Mouse (Mus musculus) cerebellum, postnatal 10 days (tissue): ENCODE measurements at regions not wholly inside any gene's neighbourhood (a gene's known extent, or its start where the extent isn't known, plus 50 kb on each side); places are given as distances from the start of the nearest gene placed in this dataset.

Experiments
- DNase-seq, 2 experiments: peaks; one replicate each; pipeline ENCODE4 v3.0.0; 2021; ENCODE audit warnings: mixed read lengths in 2 of 2

DNA sequence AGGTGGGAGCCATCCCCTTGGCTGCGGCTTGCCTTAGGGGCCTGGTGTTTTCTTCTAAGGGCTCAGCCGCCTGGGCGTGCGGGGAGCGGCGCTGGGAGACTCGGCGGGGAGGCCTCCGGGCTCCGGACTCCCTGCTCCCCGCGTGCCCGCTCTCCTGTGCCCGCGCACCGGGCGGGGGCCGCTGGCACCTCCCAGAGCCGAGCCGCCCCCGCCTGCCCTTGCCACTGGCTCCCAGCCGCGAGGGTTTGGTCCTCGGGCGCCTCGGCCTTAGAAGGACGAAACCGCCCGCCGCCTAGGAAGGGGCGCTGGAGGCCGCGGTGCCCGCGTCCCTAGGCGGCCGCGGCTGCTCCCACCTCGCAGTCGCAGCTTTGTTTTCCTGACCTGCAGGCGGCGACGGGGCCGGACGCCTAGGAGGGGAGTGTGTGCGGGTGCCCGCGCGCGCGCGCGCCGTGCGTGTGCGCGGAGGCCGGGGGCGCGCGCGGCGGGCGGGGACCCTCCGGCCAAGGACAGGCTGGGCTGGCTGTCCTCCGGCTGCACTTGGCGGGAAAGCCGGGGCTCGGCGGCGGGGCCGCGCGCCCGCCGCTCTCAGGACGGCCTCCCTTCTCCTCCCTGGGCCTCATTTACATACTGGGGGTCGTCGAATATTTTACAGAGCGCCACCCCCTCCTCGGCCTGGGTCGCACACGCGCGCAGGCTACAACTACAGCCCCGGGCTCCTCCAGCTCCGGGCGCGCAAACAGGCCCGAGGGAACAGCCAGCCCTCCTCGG lies 227.1 kb downstream of the Mef2c start:
- peak; percentile 94 for DNase-seq

DNA sequence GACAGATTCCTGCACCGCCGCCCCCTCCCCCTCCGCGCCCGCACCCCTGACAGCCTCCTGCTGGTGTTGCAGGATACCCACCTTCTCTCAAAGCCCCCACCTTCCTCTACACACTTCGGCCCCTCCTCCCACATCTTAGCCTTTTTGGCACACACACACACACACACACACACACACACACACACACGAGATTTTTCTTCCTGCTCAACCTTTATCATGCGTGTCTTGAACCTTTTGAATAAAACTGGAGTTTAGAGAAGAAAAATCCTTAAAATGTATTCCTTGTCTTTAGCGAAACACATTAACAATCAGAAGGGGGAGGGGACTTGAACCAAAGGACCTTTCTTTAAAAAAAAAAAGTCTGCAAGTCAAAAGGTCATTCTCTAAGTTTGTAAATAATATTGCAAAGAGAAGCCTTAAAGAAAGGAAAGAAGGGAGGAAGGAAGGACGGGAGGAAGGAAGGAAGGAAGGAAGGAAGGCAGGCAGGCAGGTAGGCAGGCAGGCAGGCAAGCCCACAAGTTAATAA lies 227.7 kb downstream of the Mef2c start:
- peak in 1 of 2 experiments; percentile 89 for DNase-seq

DNA sequence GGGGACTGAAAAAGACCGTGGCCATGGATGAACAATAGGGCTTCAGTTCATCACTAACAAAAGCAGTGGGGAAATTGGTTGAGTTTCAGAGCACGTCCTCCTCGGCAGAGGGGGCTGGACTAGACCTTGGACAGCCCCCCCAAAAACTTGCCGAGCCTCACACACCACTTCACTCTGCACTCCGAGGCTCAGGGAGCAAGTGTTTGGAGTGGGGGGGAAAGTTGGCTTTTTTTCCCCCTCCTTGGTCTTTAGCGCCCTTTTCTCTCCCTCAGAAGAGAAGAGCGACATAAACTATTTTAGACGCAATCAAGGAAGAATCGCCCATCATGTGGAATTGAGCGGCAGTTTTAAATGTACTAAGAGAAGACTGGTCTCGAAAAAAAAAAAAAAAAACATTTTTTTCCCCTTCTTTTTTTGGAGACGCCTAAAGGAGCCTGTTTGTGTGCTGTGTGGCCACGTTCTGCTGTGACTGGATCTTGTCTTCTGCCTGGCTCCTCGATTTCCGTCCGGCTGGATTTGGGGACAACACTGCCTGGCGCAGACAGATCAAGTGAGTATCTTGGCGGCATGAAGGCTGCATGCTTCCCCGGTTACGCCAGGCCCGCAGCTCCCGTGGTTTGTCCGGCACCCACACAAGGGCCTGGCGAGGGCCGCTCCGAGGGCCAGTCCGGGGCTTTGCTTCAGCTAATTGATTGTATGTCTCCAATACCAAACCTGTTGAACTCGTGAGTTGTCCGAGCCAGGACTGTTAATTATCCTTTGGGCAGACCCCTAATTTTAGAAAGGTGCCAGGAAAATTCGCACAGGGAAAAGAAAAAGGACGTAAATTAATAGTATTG lies 228.7 kb downstream of the Mef2c start:
- DNase-seq: peak; percentile 80 to 81

DNA sequence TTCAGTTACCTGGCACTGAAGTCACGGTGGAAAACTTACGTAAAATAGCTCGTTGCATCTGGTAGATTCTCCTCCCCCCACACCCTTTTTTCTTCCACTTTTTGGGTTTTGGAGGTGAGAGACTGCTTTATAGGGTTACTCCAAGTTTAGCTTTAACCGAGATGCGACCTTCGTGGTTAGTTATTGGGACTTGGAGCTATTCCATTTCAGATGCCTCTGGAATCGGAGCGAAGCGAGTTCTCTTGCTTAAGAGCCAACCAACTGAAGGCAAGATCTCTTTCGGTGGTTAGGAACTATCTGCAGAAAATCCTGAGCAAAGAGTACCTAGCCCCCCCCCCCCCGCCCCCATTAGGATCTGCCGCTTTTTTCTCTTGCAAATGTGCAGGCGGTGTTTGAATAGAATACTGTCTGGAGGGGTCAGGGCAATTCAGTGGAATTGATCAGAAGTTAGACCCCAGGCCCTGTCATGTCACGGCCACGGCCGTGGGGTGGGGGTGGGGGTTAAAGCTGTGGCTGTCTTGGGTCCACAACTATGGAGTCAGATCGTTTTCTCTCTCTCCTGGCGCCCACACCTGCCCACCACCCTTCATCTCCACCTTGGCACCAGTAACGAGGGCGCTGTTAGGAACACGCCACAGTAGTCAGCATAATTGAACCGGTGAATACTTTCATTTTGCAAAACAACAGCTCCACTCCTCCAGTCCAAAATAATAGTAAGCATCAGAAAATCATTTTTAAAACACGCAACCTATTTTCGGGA lies 229.6 kb downstream of the Mef2c start:
- DNase-seq: peak; percentile 79 to 81

DNA sequence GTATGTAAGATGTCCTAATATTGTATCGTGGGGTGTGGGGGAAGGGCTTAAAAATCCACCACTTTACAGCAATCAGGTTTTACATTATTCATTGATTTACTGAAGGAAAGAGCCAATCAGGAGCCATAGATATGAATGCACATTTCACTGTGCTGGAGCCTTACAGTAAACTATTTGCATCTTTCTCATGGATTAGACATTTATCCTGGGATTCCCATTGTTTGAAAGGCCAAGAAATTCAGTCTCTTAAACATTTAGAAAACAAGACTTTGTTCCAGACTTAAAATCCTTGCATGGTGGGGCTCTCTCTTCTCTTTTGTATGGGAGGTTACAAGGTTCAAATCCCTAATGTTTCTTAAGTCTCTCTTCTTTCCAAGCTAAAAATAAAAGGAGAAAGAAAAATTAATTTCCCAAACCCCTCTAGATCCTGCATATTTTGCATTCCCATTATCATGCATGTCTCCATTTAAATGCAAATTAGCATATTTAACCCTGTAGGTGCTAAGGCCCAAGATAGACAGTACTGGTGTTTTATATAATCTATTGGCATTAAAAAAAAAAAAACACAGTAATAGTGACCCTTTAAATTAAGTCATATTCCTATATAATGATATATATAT lies 230.3 kb downstream of the Mef2c start:
- DNase-seq: no peak

DNA sequence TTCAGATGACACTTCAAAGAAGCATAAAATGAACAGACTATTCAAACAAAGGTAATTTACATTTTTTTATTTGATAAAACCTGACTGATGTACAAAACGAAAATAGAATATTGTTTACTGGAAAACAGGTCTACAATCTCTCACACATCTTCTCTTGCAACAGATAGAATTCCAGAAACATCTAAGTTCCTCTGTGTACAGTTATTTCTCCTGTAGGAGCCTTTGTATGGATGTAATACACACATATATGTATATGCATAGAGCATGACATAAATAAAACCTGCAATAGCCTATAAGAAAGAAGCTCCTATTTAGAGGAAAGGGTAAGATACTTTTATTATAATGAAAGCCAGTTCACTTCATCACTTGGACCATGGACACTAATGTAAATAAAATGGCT lies 230.8 kb downstream of the Mef2c start:
- no peak for DNase-seq

DNA sequence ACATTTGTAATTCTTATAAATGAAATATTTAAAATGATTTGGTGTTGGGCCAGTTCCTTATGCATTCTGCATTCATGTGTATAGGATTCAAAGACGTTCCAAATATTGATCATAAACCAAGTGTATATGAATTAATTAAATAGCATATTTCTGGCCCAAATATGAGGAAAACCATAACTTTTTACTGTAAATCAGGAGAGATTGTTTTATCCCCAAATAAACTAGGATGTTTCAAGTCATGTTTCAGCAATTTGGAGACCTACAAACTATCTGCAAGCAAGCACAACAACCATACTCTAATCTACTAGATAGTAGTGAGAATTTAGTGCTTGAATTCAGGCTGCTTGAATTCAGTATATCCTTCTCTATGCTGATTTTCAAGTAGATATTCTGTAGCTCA lies 231.3 kb downstream of the Mef2c start:
- peak in 1 of 2 experiments; percentile 28 for DNase-seq

DNA sequence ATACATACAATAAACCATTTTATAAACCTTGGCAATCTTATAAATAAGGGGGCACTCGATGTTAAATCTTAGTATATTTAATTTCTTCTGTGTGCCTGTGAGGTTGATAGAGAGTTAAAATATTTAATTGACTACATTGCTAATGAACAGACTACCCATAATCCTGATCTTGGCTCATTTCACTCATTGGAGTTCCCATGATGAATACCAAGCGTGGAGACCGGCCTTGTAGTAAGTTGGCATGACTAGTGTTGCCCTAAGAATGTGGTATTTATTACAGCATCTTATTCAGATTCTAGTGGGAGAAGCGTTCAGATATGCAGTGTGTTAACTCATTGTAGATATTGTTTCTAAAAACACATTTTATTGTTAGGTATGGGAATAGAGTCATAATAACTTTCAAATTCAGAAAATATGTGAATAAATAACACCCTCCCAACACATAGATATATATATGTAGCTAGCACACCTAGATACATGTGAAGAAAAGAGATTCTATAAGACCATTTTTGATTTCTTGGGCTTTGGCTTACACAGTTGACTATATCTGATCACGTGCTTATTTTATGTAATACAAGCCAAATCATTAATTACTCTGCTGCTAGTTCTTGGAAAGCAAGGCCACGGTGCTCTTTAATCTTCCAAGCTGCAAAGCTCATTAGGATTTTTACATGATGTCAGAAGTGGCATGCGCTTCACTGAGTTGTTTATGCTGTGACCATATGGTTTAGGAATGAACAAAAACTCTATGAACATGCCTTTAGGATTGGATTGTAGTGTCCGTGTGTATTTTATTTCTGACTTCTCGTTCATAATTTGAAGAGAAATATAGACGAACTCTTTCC lies 232.0 kb downstream of the Mef2c start:
- peak; percentile 43 to 58 for DNase-seq

DNA sequence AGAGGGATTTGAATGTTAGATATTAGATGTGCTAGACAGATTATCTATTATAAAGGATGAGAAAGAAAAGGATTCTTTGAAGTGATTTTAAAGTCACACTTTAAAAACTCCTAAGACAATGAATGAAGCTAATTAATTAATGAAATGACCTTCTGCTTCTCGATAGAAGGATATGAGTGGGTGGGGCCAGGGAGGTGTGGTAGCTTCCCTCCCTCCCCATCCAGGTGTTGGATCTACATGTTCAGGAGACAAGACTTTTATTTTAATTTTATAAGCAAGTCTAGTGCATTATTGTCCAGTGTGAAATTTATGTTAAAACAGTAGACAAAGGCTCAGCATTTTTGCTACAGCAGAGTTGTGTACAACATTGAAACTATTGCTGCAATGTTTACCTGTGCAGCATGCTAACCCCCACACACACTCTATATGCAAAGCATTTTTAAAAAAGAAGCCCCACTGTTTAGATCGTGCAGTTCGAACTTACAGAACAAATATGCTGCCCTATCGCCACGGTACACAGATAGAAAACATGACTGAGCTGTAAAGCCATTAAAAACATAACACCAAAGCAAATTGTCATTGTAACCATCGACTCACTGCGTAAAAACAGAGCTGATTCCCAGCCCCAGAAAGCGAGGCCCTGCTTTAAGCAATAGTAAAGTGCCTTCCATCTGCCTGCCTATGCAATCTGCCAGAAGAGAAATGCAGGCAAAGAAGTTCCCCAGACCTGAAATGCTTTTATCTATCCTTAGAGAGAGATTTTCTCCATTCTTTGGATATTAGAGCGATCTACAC lies 233.4 kb downstream of the Mef2c start:
- DNase-seq: peak in 1 of 2 experiments; percentile 46

DNA sequence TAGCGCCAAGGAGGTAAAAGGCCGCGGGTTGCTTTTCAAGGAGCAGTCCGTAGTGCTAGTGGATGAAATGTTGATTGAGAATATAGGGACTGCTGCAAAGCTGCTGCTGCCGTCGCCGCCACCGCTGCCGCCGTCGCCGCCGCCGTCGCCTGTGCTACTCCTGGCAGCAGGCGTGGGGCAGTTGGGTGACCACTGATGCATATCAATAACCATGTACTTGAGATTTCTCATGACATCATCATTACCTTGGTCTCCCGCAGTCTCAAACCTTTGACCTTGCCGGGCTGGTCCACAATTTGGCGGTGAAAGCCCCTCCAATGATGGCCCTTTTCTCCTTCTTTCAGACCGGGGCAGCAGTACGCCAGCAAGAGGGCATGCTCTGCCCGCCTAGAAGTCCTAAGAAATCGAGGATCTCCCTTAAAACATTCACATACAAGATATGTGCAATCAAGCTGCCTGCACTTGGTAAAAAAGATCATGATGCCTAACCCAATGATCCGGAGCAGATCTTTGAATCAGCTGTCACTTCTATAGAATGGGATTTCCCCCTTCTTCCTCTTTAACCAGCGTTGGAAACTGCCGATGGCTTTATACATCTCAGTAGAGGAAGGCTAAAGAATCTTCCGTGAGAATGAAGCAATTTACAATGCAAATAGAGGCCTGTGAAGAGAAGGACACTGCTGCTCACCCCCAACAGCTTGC lies 234.1 kb downstream of the Mef2c start:
- peak; percentile 82 to 84 for DNase-seq

DNA sequence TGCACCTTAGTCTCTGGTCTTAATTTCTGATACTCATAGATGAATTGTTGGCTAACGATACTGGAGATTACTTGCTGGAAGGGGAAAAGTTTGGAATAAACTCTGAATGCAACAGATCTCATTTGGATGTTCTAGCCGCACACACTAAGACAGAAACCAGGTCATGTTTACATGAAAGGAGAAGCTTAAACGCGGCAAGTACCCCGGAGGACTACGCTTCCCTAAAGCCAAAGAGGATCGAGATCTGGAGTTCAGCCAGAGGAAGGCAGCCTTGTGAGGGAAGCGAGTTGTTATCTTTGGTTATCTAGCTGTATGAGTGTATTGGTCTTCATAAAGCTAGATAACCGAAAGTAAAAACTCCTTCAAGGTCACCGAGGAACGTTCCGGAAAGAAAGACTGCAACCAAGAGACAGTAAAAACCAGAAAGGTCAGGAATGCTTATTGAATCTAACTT lies 234.7 kb downstream of the Mef2c start:
- DNase-seq: peak; percentile 75 to 82

DNA sequence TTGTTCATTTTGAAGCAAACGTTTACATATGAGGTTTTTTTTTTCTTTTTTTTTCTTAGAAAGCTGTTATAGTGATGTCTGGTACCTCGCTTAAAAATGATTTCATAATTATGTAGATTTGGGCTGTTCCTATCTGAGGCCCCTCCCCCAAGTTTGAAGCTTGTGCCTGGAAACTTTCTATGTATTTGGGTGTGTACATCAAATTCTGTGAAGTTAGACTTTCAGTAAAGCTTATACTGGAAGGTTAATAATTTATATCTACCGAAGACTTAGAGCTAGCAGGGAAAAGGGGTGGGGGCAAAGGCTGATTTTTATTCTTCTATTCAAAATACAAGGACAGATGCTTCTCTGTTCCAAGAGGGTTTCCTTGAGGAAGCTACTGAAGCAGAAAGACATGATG lies 235.3 kb downstream of the Mef2c start:
- no peak for DNase-seq

DNA sequence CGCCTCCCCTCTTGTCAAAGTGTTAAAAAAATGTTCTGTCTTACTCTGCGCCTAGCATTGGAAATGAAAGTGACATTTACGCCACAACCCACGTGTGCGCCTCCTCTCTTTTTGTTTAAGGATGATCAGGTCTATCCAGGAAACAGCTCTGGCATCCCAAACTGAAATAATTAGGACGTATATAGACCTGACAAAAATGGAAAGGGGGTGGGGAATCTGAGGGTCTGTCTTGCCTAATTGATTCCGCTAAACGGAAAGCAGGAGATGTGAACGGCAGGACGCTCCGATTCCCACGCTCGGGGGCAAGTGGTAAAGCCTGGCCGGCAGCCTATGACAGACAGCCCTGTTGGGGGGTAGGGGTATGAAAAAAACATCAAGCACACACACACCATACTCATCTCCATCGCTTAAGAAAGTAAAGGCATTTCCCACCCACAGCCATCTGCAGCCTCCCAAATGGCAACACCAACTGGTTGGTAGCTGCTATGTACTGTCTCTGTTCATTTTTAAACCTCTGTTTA lies 235.8 kb downstream of the Mef2c start:
- peak; percentile 82 to 88 for DNase-seq

DNA sequence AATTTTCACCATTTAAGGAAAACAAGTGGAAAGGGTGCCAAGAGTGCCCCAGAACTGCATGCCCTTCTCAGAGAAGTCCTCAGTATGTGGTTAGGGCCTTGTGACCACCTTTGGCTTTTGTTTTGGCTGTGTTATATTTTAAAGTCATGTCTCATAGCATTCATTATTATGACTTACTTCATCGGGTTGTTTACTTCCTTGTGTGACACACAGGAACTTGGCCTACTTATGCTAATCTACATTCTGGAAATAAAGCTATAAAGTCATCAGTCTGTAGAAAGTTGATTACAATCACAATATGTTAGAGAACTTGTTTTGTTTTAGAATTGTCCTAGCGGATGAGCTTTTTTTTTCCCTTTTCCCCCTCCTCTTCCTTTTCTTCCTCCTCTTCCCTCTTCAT lies 236.3 kb downstream of the Mef2c start:
- no peak for DNase-seq

DNA sequence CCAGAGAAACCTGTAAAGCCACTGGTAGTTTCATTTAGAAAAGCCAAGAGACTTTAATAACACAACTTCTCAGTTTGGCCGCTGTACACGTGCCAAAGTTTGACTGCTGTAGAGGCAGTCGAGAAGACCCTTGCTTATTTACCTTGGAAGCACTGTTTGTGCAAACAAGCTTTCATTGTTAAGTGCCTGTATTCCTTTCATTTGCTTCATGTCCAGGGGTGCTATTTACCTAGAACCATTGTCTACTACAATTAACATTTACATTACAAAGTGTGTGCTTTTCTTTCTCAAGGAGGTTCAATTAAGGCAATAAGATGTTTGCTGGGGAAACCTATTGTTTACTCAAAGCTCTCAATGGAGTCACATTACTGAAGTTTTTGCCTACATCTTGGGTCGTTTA lies 236.9 kb downstream of the Mef2c start:
- DNase-seq: peak; percentile 54 to 62

DNA sequence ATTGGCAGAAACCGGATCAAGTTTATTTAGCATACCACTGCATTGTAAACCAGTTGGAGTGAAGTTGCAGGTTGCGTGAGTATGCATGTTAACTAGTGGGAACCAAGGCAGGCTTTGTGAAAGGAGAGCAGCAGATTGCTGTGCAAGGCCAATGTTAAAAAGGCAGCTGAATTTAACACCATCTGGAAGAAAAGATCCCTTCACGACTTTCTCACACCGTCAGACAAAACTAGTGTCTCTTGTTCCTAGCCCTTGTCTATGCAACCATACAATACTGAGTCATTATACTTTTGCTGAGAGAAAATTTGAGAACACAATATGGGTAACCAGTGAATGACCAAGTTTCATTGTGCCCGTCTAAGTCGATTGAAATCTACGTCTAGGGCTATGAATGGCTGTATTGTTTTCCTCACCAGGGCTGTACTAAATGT lies 237.8 kb downstream of the Mef2c start:
- DNase-seq: peak; percentile 33 to 50

DNA sequence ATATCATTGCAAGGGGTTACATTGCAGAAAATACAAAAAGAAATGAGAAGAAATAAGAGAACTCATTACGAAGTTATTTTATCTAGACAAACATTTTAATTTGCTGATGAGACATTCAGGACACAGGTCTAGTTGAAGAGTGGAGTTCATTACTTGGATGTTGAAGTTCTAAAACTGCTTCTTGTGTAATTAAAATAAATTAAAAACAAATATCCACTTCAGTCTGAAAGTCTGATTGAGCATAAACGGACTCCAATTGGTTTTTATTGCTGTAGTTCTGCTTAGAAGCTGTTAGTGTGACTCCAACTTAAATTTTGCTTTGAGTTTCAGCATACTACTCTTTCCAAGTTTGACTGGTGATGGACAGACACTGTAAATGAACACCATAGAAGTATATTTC lies 238.3 kb downstream of the Mef2c start:
- DNase-seq: peak in 1 of 2 experiments; percentile 20

DNA sequence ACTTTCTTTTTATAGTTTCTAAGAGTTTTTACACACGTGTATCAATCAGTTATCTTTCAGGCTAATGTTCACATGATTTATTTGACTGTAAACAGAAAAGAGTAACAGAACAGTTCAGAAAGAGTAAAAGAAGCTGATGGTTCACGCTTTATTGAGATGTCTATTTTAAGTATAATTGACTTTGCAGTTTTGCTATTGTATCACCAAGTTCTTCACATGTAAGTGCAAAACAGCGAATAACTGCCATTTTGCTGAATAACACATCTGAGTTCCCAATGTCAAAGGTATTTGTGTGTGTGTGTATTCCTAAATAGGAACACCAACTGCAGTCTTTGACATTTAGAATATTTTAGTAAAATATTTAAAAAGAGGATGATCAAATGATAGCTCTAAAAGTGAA lies 238.7 kb downstream of the Mef2c start:
- DNase-seq: peak in 1 of 2 experiments; percentile 29

DNA sequence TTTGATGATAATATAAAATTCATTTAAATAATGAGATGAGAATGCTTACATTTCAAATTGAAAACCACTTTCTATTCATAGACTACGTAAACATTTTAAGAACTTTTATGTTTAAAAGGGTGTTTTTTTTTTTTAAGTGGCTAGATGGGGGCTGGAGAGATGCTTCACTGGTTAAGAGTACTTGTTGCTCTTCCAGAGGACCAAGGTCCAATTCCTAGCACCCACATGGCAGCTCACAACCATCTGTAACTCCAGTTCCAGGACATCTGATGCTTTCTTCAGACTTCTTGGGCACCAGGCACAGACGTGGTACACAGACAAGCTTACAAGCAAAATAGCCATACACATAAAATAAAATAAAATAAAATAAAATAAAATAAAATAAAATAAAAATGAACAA lies 239.5 kb downstream of the Mef2c start:
- peak in 1 of 2 experiments; percentile 25 for DNase-seq
